Mouse (Mus musculus) hindbrain, embryonic 16.5 days (tissue): ENCODE results near the gene Mipep. TPM values are rescaled to one million over a fixed set of nuclear protein-coding genes. Genes with fewer than 3 reads are reported as not detected.

Experiments
- ATAC-seq: fragments of 200-750 bp; cut with Nextera tagmentation; 2 replicates; pipeline ENCODE4 v1.8.0; 2017; ENCODE audit warnings: moderate TSS enrichment, moderate library complexity
- H3K27ac ChIP-seq: fragments of 300-500 bp; sonication (generic); 2 replicates; pipeline ENCODE4 v1.5.1; 2014; ENCODE audit warnings: low read depth, mild to moderate bottlenecking, control low read depth, low read length, moderate library complexity
- H3K27me3 ChIP-seq: fragments of 300-500 bp; sonication (generic); replicated peaks from 2 replicates; pipeline ENCODE4 v1.6.1; 2014; ENCODE audit warnings: low read length; ENCODE audit not compliant: control insufficient read depth, insufficient read depth
- H3K36me3 ChIP-seq: fragments of 300-500 bp; sonication (generic); 2 replicates; pipeline ENCODE4 v1.6.1; 2014; ENCODE audit warnings: mild to moderate bottlenecking, low read length, moderate library complexity, mixed read lengths; ENCODE audit not compliant: control insufficient read depth, insufficient read depth
- H3K4me1 ChIP-seq: fragments of 300-500 bp; sonication (generic); 2 replicates; pipeline ENCODE4 v1.6.1; 2014; ENCODE audit warnings: low read depth, low read length; ENCODE audit not compliant: control insufficient read depth, insufficient read depth
- H3K4me2 ChIP-seq: fragments of 300-500 bp; sonication (generic); 2 replicates; pipeline ENCODE4 v1.6.1; 2014; ENCODE audit warnings: mild to moderate bottlenecking, low read length, control low read depth, moderate library complexity
- H3K4me3 ChIP-seq: fragments of 300-500 bp; sonication (generic); 2 replicates; pipeline ENCODE4 v1.5.1; 2014; ENCODE audit warnings: mild to moderate bottlenecking, low read length, control low read depth, moderate library complexity
- H3K9ac ChIP-seq: fragments of 300-500 bp; sonication (generic); 2 replicates; pipeline ENCODE4 v1.6.1; 2014; ENCODE audit warnings: low read depth, mild to moderate bottlenecking, control low read depth, low read length, moderate library complexity
- H3K9me3 ChIP-seq: fragments of 300-500 bp; sonication (generic); 2 replicates; pipeline ENCODE4 v1.6.1; 2014; ENCODE audit warnings: mild to moderate bottlenecking, low read length, moderate library complexity; ENCODE audit not compliant: control insufficient read depth
- WGBS: fragments of 180-500 bp; shearing (Covaris S2); extraction: QIAGEN DNeasy Blood & Tissue Kit; methylation state at CpG from one replicate; pipeline ENCODE4 v1.1.7; 2014; 5-methylcytosine and 5-hydroxymethylcytosine counted together
- polyA plus RNA-seq: library from polyadenylated mRNA; unstranded; fragments of >200 nt; fragmentation: Nextera tagmentation; extraction: Ambion mirVana; gene quantifications from 2 replicates; pipeline ENCODE4 v1.2.1, GENCODE M21; 2015

The Mipep gene
- polyA plus RNA-seq, 1 experiment from 2014 or later: 20.8 TPM

DNA sequence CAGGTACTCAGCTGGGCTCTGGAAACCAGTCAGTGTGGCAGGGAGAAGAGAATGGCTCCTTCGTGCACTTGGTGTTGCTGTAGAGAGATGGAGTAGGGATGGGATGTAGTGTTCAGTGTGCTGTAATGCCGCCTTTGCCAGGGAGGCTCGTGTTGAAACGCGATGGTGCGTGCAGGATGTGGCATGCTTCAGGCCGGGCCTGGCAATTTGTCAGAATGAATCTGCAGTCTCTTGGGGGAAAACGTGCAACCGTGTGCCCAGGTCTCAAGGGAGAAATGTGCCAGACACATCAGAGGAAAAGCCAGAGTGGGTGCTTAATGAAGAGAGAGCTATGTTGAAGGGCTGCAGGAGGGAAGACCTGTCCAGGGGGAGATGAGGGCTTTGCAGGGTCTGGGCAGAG lies 20.6 kb downstream of the Mipep start:
- H3K4me1 ChIP-seq: no peaks in the 10 kb centered on the region
- peaks cover 13% of the 10 kb centered on the region for H3K36me3 ChIP-seq
- WGBS: 89% methylated on average over 9 of the region's 9 CpGs
- H3K27me3 ChIP-seq: no peaks in the 10 kb centered on the region
- no peak overlapping the region for H3K4me3 ChIP-seq
- no peak for ATAC-seq
- no peak overlapping the region for H3K9ac ChIP-seq
- H3K4me2 ChIP-seq: no peak overlapping the region
- no peak overlapping the region for H3K27ac ChIP-seq
- H3K9me3 ChIP-seq: no peaks in the 10 kb centered on the region

DNA sequence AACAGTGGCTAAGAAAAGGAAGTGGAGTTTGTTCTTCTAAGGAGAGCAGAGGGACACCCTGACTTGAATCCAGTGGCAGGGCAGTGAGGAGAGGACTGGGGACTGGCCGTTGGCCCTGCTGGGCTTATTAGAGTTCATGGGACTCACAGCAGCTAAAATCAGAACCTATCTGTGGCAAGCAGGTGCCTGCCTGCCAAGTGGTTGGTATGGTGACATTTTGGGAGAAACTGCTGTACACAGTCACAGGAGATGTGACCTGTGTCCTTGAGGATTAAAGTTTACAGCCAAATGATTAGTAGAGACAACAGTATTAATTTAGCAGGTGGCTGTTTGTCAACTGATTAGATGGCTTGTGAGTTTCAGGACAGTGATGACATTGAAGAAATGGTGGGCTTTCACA lies 21.5 kb downstream of the Mipep start:
- no peak overlapping the region for H3K4me3 ChIP-seq
- no peaks in the 10 kb centered on the region for H3K27me3 ChIP-seq
- no peak for ATAC-seq
- H3K4me1 ChIP-seq: no peaks in the 10 kb centered on the region
- H3K9me3 ChIP-seq: no peaks in the 10 kb centered on the region
- no peak overlapping the region for H3K27ac ChIP-seq
- H3K36me3 ChIP-seq: peaks cover 13% of the 10 kb centered on the region
- WGBS: 89% methylated on average over 1 of the region's 1 CpGs
- no peak overlapping the region for H3K4me2 ChIP-seq
- H3K9ac ChIP-seq: no peak overlapping the region

DNA sequence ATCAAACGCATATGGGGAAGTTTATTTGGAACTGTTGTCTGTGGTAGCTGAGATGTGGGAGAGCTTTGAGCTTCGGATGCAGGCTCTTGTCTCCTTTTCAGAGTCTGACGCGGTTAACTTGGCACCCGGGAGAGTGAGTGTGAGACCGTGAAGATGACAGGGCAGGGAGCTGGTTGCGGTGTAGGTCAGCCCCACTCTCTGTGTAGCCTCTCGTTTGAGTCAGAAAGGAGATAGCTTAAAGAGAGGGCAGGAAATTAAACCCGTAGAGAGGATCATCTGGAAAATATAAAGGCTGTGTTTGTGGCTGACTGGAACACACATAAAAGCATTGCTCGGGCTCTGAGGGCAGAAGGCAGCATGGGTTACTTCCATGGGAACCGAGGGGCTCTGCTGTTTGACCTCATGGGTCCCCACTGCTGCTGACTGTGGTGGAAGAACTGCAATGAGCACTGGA lies 22.5 kb downstream of the Mipep start:
- Histone ChIP-seq H3K4me3 (no peak overlapping the region), H3K27me3 (no peaks in the 10 kb centered on the region), H3K9me3 (no peaks in the 10 kb centered on the region), H3K4me2 (no peak overlapping the region), H3K27ac (no peak overlapping the region), H3K9ac (no peak overlapping the region), H3K36me3 (peaks cover 13% of the 10 kb centered on the region), H3K4me1 (no peaks in the 10 kb centered on the region)
- ATAC-seq: no peak
- 58% methylated on average over 11 of the region's 11 CpGs for WGBS

DNA sequence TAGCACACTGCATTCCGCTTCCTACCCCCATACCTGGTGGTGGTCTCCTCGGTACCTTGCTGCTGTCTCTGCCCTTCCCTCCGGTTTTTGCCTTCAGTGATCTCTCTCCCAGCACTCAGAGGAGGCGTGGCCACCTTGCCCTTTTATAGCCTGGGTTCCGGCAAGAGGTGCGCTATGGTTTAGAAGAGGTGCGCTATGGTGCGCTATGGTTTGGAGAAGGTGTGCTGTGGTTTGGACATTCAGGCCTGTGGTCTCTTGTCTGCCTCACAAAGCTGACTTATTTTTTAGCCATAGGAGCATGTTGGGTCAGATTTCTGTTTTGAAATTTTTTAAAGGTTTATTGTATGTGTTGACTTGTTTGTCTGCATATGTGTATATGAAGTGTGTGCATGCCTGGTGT lies 25.5 kb downstream of the Mipep start:
- no peak overlapping the region for H3K4me2 ChIP-seq
- peaks cover 3% of the 10 kb centered on the region for H3K36me3 ChIP-seq
- no peak overlapping the region for H3K9ac ChIP-seq
- H3K4me1 ChIP-seq: no peaks in the 10 kb centered on the region
- no peaks in the 10 kb centered on the region for H3K27me3 ChIP-seq
- no peak overlapping the region for H3K4me3 ChIP-seq
- H3K9me3 ChIP-seq: no peaks in the 10 kb centered on the region
- 89% methylated on average over 8 of the region's 8 CpGs for WGBS
- ATAC-seq: no peak
- H3K27ac ChIP-seq: no peak overlapping the region

DNA sequence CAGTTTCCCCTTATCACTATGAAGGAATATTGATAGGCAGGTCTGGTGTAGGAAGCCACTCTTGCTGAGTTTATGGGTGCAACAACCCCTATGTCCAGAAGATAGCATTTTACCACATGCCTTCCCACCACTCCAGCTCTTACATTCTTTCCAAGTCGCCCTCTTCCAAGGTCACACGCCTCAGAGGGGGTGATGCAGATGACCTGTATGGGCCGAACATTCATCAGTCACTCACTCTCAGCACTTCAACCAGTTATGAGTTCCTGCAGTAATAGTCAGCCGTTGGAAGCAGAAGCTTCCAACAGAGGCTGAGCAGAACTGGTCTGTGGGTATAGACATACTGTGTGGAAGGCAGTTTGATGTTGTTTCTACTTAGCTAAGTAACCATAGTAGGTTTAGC lies 27.2 kb downstream of the Mipep start:
- Histone ChIP-seq H3K9me3 (no peaks in the 10 kb centered on the region), H3K36me3 (peaks cover 3% of the 10 kb centered on the region), H3K4me3 (no peak overlapping the region), H3K9ac (no peak overlapping the region), H3K27ac (no peak overlapping the region), H3K27me3 (no peaks in the 10 kb centered on the region), H3K4me2 (no peak overlapping the region), H3K4me1 (no peaks in the 10 kb centered on the region)
- WGBS: 92% methylated on average over 4 of the region's 4 CpGs
- ATAC-seq: no peak

DNA sequence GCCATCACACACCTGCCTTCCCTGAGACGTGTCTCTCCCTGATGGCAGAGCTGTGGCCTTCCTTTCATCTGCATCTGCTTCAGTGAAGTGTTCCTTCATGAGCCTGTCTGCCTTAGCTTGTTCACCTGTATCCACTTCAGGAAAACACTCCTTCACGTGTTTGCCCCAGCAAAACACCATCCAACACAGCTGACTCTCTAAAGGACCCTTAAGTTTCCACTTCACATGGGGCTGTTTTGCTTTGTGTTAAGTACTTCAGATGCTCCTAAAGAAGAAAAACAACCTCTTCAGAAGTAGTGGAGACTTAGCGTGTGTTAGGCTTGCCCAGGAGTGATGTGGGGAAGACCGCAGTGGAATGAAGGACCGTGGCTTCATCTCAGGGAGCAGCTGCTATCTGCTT lies 30.7 kb downstream of the Mipep start:
- H3K36me3 ChIP-seq: peaks cover 5% of the 10 kb centered on the region
- H3K4me1 ChIP-seq: no peaks in the 10 kb centered on the region
- no peak for ATAC-seq
- no peak overlapping the region for H3K4me3 ChIP-seq
- H3K9me3 ChIP-seq: no peaks in the 10 kb centered on the region
- no peak overlapping the region for H3K4me2 ChIP-seq
- WGBS: 92% methylated on average over 5 of the region's 5 CpGs
- H3K27me3 ChIP-seq: no peaks in the 10 kb centered on the region
- no peak overlapping the region for H3K27ac ChIP-seq
- no peak overlapping the region for H3K9ac ChIP-seq

DNA sequence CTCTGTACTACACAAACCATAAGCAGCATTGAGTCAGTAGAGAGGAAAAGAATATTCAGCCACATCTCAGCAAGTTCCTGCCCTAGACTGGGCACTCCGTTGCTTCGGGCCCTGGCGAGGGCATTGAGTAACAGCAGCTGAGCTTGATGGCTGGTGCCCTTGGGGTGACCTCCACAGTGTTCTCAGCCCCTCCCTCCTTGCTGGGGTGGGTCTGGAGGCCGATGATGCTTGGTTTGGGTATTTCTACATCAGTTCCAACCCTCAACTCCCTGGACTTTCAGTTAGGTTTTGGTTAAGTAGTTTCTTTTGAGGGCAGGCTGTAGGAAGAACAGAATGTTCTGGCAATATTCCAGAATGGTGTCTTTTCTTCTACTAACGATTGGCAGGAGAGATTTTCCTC lies 33.7 kb downstream of the Mipep start:
- ATAC-seq: no peak
- H3K4me3 ChIP-seq: no peak overlapping the region
- no peak overlapping the region for H3K4me2 ChIP-seq
- no peaks in the 10 kb centered on the region for H3K27me3 ChIP-seq
- WGBS: 70% methylated on average over 5 of the region's 5 CpGs
- H3K27ac ChIP-seq: no peak overlapping the region
- no peaks in the 10 kb centered on the region for H3K4me1 ChIP-seq
- H3K36me3 ChIP-seq: 0 out of 2 replicates have a peak, but pooled peaks cover 2% of the 10 kb centered on the region
- H3K9me3 ChIP-seq: no peaks in the 10 kb centered on the region
- H3K9ac ChIP-seq: no peak overlapping the region

DNA sequence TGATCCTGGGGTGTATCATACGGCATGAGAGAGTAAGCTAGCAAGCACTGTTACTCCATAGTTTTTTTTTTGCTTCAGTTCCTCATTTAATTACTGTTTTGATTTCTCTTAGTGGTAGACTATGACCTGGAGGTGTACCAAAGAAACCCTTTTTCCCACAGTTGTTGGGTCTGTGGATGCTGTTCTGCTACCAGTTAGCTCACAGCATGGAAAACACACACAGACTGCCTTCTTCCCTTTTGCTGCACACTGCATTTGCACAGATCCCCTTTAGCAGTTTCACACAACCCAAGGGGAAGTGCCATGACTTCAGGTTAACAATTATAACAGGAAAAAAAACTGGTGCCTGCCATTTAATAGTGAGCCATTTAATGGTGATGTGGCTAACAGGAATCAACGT lies 45.7 kb downstream of the Mipep start:
- Histone ChIP-seq H3K9me3 (peaks cover 5% of the 10 kb centered on the region; the same call in 1 of the 2 replicates), H3K4me2 (no peak overlapping the region), H3K27me3 (no peaks in the 10 kb centered on the region), H3K9ac (no peak overlapping the region), H3K27ac (no peak overlapping the region), H3K4me3 (no peak overlapping the region), H3K4me1 (no peaks in the 10 kb centered on the region), H3K36me3 (peaks cover 32% of the 10 kb centered on the region)
- no peak for ATAC-seq
- 94% methylated on average over 2 of the region's 2 CpGs for WGBS

DNA sequence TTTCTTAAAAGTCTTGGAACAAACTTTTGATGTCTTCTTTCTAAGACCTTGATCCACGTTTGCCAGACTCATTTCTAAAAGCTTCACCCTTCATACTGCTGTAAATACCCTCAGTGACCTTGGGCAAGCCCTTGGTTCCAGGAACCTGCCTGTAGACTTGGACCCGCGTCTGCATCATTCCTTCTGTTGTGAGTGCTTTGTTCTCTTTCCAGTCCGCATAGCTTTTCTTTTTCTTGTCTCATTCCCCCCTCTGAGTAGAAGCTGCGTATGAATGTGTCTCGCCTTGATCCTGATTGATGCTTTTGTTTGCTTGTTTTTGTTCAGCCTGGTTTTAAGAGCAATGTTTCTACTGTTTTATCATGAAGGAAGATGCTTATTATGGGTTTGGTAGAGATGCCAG lies 52.3 kb downstream of the Mipep start:
- Histone ChIP-seq H3K36me3 (peaks cover 16% of the 10 kb centered on the region), H3K9me3 (peaks cover 4% of the 10 kb centered on the region; the same call in 1 of the 2 replicates), H3K4me3 (no peak overlapping the region), H3K27me3 (no peaks in the 10 kb centered on the region), H3K27ac (no peak overlapping the region), H3K4me1 (no peaks in the 10 kb centered on the region), H3K4me2 (no peak overlapping the region), H3K9ac (no peak overlapping the region)
- WGBS: 45% methylated on average over 6 of the region's 6 CpGs
- ATAC-seq: no peak

DNA sequence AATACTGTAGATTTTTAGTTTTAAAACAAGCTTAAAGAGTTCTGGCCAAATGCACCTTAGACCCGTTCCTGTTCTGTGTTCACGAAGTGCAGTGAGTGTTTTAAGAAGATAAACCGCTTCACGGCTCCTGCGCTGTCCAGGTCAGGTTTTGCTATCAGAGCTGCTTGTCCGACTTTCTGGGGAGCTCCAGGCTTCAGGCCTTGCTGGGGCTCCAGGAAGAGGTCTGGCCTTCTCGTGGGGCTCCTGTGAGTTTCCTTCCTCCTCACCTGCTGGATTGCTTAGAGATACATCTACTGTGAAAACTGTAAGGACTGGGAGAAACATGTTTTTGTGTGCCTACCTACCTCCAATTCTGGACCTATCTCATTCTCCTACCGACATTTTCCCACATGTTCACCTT lies 55.3 kb downstream of the Mipep start:
- ATAC-seq: no peak
- Histone ChIP-seq H3K27me3 (no peaks in the 10 kb centered on the region), H3K27ac (no peak overlapping the region), H3K4me3 (no peak overlapping the region), H3K9me3 (no peaks in the 10 kb centered on the region), H3K36me3 (peaks cover 2% of the 10 kb centered on the region; the same call in 1 of the 2 replicates), H3K4me2 (no peak overlapping the region), H3K9ac (no peak overlapping the region), H3K4me1 (no peaks in the 10 kb centered on the region)
- 90% methylated on average over 8 of the region's 8 CpGs for WGBS
